Mouse (Mus musculus): ENCODE data around the gene Lce1i. TPM values are rescaled to one million over a fixed set of nuclear protein-coding genes. Genes with fewer than 3 reads are reported as not detected.
"Not testable (repeated sequence)": the region's sequence is repeated elsewhere in the genome, so short reads cannot be mapped to it uniquely, and the experiment has no call there.

Lce1i gene
- not detected in 2 replicates for polyA plus RNA-seq (2016; fragmentation: Nextera tagmentation; extraction: Ambion mirVana)

DNA sequence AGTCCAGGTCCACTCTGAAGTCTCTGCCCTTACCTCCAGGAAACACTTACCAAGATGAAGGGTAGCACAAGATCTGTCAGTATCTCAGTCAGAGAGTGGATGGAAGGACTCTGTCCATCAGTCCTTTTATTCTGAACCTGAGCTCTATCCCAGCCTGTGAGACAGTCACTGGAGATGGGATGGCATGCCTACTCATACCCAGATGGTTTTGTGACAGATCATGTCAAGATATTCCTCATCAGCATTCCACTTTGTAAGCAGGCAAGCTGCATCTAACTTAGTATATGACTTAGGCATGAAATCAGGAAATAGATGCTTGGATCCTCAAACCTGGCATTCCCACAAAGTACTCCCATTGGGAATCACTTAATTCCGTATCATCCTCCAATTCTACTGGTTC, at the start of gene Lce1i:
TSS of gene Lce1i (minus strand) at position 101 of the 400 bp plus-strand sequence.
- Histone ChIP-seq H3K4me2 (no peak within 1 kb of the TSS), H3K4me3 (no peak within 1 kb of the TSS), H3K36me3 (no peaks in the 10 kb centered on the region), H3K9ac (no peak within 1 kb of the TSS), H3K27ac (no peak within 1 kb of the TSS), H3K27me3 (replicated peaks) (no peaks in the 10 kb centered on the region), H3K4me1 (no peaks in the 10 kb centered on the region), H3K9me3 (replicated peaks) (no peaks in the 10 kb centered on the region)
- WGBS (ENCODE audit: insufficient replicate concordance) = 50% methylated on average over 1 of the region's 1 CpGs
- no peak for ATAC-seq

DNA sequence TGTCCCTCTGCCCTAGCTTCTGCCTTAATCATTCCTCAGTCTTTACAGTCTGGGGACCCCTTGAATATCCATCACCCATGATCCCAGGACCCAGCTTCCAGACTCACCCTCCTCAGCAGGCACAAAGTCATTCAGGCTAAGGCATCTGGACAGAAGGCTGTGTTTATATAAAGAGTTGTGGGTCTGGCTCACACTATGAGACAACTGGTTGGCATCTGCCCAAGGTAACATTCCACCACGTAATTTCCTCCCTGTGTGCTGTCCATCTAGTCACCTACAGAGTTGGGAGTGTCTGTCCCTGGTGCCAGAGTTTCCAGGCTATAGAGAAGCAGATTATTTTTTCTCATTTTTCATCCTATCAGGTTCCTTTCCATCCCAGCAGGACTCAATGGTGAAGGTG, 48.4 kb upstream of the Lce1i start, which contains the start of gene Kprp:
TSS of gene Kprp (minus strand) at position 140 of the 400 bp plus-strand sequence.
- 32% methylated on average over 1 of the region's 1 CpGs for WGBS (ENCODE audit: insufficient replicate concordance)

DNA sequence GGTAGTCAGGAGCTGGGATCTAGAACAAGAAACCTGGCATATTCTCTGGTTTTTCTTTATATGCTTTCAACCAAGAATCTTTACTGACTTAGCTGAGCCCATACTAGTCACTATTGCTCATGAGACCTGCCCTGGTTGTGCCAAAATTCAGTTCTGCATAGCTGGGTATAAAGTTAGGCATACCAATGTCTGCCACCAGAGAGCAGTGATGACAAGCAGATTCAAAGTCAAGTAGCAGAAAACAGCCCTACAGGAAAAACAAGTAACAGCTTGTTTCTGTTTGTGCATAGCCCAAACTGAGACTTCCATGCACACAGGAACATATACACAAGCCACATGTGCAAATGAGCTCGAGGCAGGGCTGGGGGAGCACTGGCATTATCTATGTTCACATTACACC, 47.1 kb upstream of the Lce1i start:
- Histone ChIP-seq H3K36me3 (no peaks in the 10 kb centered on the region), H3K9me3 (replicated peaks) (0 out of 2 replicates have a peak, but pooled peaks cover 8% of the 10 kb centered on the region), H3K27ac (no peak overlapping the region), H3K4me2 (no peak overlapping the region), H3K9ac (no peak overlapping the region), H3K4me1 (no peaks in the 10 kb centered on the region), H3K4me3 (no peak overlapping the region), H3K27me3 (replicated peaks) (no peaks in the 10 kb centered on the region)
- 11% methylated on average over 1 of the region's 1 CpGs for WGBS (ENCODE audit: insufficient replicate concordance)
- no peak for ATAC-seq

More for the DNA sequence above, 48.4 kb upstream of the Lce1i start, which contains the start of gene Kprp:
- H3K4me2 ChIP-seq = no peak within 1 kb of the TSS
- no peak within 1 kb of the TSS for H3K27ac ChIP-seq
- H3K27me3 ChIP-seq (replicated peaks) = no peaks in the 10 kb centered on the region
- ATAC-seq = no peak
- H3K4me1 ChIP-seq = no peaks in the 10 kb centered on the region
- H3K9ac ChIP-seq = no peak within 1 kb of the TSS
- H3K9me3 ChIP-seq (replicated peaks) = 0 out of 2 replicates have a peak, but pooled peaks cover 8% of the 10 kb centered on the region
- H3K36me3 ChIP-seq = no peaks in the 10 kb centered on the region
- no peak within 1 kb of the TSS for H3K4me3 ChIP-seq

DNA sequence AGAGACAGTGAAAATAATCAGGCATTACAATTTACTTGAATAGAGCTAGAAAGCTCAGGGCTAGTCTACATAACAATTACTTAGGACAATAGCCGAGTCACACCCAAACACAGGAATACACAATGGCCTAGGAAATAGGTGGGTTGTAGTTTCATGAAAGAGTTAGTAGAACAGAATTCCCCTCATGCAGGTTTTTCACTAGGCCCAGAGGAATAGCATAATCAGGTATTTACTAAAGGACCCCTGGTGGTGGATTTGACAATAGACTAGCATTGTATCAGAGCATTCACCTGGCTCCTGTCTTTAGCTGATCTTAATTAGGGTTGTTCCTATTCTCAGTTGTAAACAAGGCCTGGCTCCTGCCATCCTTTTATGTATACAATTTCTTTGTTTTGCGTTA, 37.3 kb upstream of the Lce1i start:
- not testable (repeated sequence) for H3K9ac ChIP-seq; H3K4me1 ChIP-seq; H3K4me3 ChIP-seq; H3K27me3 ChIP-seq (replicated peaks); H3K4me2 ChIP-seq; H3K36me3 ChIP-seq; H3K27ac ChIP-seq; ATAC-seq; H3K9me3 ChIP-seq (replicated peaks)
- whole genome bisulfite sequencing (ENCODE audit: insufficient replicate concordance) = 87% methylated on average over 2 of the region's 2 CpGs

DNA sequence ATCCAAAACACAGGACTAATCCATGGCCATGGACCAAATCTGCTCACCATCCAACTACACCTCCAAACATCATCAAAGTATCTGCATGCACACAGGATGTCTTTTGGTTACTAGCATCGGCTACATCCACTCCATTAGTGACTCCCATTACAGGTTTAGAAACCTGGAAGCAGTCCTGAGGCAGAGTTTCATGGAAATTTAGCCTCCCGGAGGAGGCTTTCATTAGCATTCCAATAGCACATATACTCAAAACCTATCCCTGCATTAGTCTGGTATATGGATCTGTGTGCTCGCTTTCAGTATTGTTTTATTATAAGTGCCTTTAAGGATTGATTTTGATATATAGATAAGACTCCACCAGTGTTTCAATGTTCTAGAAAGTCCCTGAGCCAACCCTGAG, 36.9 kb upstream of the Lce1i start:
- WGBS (ENCODE audit: insufficient replicate concordance) = 66% methylated on average over 3 of the region's 3 CpGs
- no peaks in the 10 kb centered on the region for H3K27me3 ChIP-seq (replicated peaks)
- no peaks in the 10 kb centered on the region for H3K9me3 ChIP-seq (replicated peaks)
- H3K27ac ChIP-seq = no peak overlapping the region
- H3K4me1 ChIP-seq = no peaks in the 10 kb centered on the region
- no peak for ATAC-seq
- H3K36me3 ChIP-seq = no peaks in the 10 kb centered on the region
- no peak overlapping the region for H3K9ac ChIP-seq
- H3K4me3 ChIP-seq = no peak overlapping the region
- H3K4me2 ChIP-seq = no peak overlapping the region

DNA sequence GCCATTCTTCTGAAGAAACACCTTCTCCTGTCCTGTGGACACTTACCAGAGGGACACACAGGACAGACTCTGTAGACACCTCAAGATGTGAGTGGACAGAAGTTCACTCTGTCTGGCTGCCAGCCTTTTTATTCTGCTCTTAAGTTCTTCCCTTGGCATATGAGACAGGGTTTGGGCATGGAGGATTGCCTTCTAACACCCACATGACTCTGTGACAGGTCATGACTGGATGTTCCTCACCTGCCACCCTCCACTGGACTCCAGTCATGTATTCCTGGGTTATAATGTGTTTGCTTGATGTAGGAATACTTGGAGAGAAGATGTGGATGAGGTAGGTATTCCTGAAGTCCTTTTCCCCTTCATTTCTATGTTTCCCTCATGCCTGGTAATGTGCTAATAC, 29.1 kb upstream of the Lce1i start, which contains the start of gene Lce1k:
TSS of gene Lce1k (minus strand) at position 101 of the 400 bp plus-strand sequence.
- no peaks in the 10 kb centered on the region for H3K27me3 ChIP-seq (replicated peaks)
- no peak within 1 kb of the TSS for H3K27ac ChIP-seq
- H3K36me3 ChIP-seq = no peaks in the 10 kb centered on the region
- no peak within 1 kb of the TSS for H3K9ac ChIP-seq
- no peak for ATAC-seq
- no peaks in the 10 kb centered on the region for H3K9me3 ChIP-seq (replicated peaks)
- no peak within 1 kb of the TSS for H3K4me3 ChIP-seq
- no peak within 1 kb of the TSS for H3K4me2 ChIP-seq
- no peaks in the 10 kb centered on the region for H3K4me1 ChIP-seq

DNA sequence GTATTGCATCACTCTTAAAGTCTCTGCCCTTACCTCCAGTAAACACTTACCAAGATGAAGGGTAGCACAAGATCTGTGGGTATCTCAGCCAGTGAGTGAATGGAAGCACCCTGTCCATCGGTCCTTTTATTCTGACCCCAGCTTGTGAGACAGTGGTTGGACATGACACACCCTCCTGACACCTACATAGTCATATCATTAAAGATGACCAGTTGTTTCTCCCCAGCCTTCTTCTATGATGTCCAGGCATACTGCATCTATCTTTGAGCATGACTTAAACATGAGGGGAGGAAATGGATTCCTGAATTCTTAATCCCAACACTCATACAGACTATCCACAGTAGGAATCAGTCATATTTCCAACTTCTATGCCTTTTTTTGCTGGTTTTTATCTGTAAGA, 11.7 kb upstream of the Lce1i start, which contains the start of gene Lce1j:
TSS of gene Lce1j (minus strand) at position 101 of the 400 bp plus-strand sequence.
- H3K9me3 ChIP-seq (replicated peaks) = no peaks in the 10 kb centered on the region
- H3K4me2 ChIP-seq = no peak within 1 kb of the TSS
- no peaks in the 10 kb centered on the region for H3K27me3 ChIP-seq (replicated peaks)
- no peaks in the 10 kb centered on the region for H3K4me1 ChIP-seq
- ATAC-seq = no peak
- no peak within 1 kb of the TSS for H3K27ac ChIP-seq
- H3K4me3 ChIP-seq = no peak within 1 kb of the TSS
- no peak within 1 kb of the TSS for H3K9ac ChIP-seq
- WGBS (ENCODE audit: insufficient replicate concordance) = 71% methylated on average over 1 of the region's 1 CpGs
- no peaks in the 10 kb centered on the region for H3K36me3 ChIP-seq

DNA sequence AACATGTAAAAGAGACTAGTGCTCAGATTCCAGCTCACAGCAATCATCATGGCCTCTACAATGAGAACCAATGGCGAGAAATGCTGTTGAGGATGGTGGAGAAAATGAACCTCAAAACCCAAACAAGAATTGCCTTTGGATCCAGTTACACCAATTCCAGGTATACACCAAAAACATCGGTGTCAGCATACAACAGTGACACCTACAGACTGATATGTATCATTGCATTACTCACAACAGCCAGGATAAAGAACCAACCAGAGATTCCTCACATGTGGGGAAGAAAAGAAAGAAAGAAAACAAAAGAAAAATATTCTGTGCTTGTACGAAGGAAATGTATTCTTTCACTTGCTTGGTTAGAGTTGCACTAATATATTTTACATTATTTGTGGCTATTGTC, 7.1 kb downstream of the Lce1i start:
- WGBS (ENCODE audit: insufficient replicate concordance) = 12% methylated on average over 3 of the region's 3 CpGs
- no peaks in the 10 kb centered on the region for H3K36me3 ChIP-seq
- no peaks in the 10 kb centered on the region for H3K9me3 ChIP-seq (replicated peaks)
- H3K9ac ChIP-seq = no peak overlapping the region
- no peak for ATAC-seq
- H3K4me2 ChIP-seq = no peak overlapping the region
- no peak overlapping the region for H3K4me3 ChIP-seq
- no peak overlapping the region for H3K27ac ChIP-seq
- H3K4me1 ChIP-seq = no peaks in the 10 kb centered on the region
- no peaks in the 10 kb centered on the region for H3K27me3 ChIP-seq (replicated peaks)

DNA sequence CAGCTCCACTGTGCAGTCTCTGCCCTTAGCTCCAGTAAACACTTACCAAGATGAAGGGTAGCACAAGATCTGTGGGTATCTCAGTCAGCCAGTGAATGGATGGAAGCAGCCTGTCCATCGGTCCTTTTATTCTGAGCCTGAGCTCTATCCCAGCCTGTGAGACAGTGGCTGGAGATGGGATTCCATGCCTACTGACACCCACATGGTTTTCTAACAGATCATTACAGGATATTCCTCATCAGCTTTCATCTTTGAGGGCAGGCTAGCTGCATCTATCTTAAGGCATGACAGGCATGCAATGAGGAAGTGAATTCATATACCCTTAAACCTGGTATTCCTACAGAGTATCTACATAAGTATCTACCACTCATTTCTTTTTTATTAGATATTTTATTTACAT, 13.7 kb downstream of the Lce1i start, which contains the start of gene Lce1h:
TSS of gene Lce1h (minus strand) at position 101 of the 400 bp plus-strand sequence.
- no peak for ATAC-seq
- no peak within 1 kb of the TSS for H3K9ac ChIP-seq
- H3K4me1 ChIP-seq = no peaks in the 10 kb centered on the region
- no peaks in the 10 kb centered on the region for H3K27me3 ChIP-seq (replicated peaks)
- H3K4me3 ChIP-seq = no peak within 1 kb of the TSS
- no peak within 1 kb of the TSS for H3K27ac ChIP-seq
- no peaks in the 10 kb centered on the region for H3K9me3 ChIP-seq (replicated peaks)
- no peaks in the 10 kb centered on the region for H3K36me3 ChIP-seq
- H3K4me2 ChIP-seq = no peak within 1 kb of the TSS
- 76% methylated on average over 1 of the region's 1 CpGs for WGBS (ENCODE audit: insufficient replicate concordance)

DNA sequence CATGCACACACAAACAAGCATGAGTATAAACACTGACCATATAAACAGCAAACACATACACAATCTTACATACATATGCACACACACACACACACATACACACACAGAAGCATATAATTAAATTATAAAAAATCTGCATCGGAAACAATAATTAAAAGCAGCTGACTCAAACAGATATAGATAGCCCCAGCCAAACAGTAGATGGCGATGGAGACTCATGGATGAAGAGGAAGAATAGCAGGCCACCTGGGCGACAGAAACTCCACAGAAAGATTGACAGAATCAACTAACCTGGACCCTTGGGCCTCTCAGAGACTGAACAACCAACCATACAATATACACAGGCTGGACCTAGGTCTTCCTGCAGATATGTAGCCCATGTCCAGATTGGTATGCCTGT, 25.5 kb downstream of the Lce1i start:
- H3K27me3 ChIP-seq (replicated peaks) = no peaks in the 10 kb centered on the region
- no peak for ATAC-seq
- no peak overlapping the region for H3K4me3 ChIP-seq

DNA sequence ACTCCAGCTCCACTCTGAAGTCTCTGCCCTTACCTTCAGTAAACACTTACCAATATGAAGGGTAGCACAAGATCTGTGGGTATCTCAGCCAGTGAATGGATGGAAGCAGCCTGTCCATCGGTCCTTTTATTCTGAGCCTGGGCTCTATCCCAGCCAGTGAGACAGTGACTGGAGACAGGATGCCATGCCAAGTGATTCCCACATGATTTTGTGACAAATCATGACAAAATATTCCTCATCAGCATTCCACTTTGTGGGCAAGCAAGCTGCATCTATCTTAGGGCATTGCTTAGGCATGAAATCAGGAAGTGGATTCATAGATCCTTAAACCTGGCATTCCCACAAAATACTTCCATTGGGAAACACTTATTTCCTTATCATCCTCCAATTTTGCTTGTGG, 26.5 kb downstream of the Lce1i start, which contains the start of gene Lce1g:
TSS of gene Lce1g (minus strand) at position 101 of the 400 bp plus-strand sequence.
- H3K36me3 ChIP-seq = no peaks in the 10 kb centered on the region
- no peak within 1 kb of the TSS for H3K27ac ChIP-seq
- no peak within 1 kb of the TSS for H3K4me2 ChIP-seq
- 60% methylated on average over 1 of the region's 1 CpGs for WGBS (ENCODE audit: insufficient replicate concordance)
- no peak within 1 kb of the TSS for H3K4me3 ChIP-seq
- H3K27me3 ChIP-seq (replicated peaks) = no peaks in the 10 kb centered on the region
- no peak within 1 kb of the TSS for H3K9ac ChIP-seq
- H3K4me1 ChIP-seq = no peaks in the 10 kb centered on the region
- no peak for ATAC-seq
- H3K9me3 ChIP-seq (replicated peaks) = no peaks in the 10 kb centered on the region

More for the DNA sequence above, 25.5 kb downstream of the Lce1i start:
- WGBS (ENCODE audit: insufficient replicate concordance) = 30% methylated on average over 3 of the region's 3 CpGs
- no peak overlapping the region for H3K27ac ChIP-seq
- H3K4me1 ChIP-seq = no peaks in the 10 kb centered on the region
- no peaks in the 10 kb centered on the region for H3K9me3 ChIP-seq (replicated peaks)
- no peak overlapping the region for H3K4me2 ChIP-seq
- H3K36me3 ChIP-seq = no peaks in the 10 kb centered on the region
- no peak overlapping the region for H3K9ac ChIP-seq

DNA sequence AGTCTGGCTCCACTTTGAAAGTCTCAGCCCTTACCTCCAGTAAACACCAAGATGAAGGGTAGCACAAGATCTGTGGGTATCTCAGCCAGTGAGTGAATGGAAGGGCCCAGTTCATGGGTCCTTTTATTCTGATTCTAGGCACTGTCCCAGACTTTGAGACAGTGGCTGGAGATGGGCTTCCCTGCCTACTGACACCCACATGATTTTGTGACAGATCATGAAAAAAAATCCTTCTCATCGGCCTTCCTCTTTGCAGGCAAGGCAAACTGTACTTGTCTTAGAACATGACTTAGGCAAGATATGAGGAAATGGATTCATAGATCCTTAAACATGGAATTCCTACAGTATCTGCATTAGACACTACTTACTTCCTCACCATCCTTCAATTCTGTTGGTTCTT, 39.7 kb downstream of the Lce1i start, which contains the start of gene Gm38119:
TSS of gene Gm38119 (minus strand) at position 101 of the 400 bp plus-strand sequence.
- Histone ChIP-seq H3K4me2 (no peak within 1 kb of the TSS), H3K27ac (no peak within 1 kb of the TSS), H3K4me3 (no peak within 1 kb of the TSS), H3K27me3 (replicated peaks) (no peaks in the 10 kb centered on the region), H3K4me1 (no peaks in the 10 kb centered on the region), H3K36me3 (no peaks in the 10 kb centered on the region), H3K9me3 (replicated peaks) (no peaks in the 10 kb centered on the region), H3K9ac (no peak within 1 kb of the TSS)
- 32% methylated on average over 1 of the region's 1 CpGs for WGBS (ENCODE audit: insufficient replicate concordance)
- ATAC-seq = no peak
